ENCODE assay signal across 11 mouse cellular contexts in genomic region chr16:22622286-22622685, GRCm38 (mm10). TPM values are rescaled to one million over a fixed set of nuclear protein-coding genes. Genes with fewer than 3 reads are reported as not detected.
DNase-seq lines count a peak whose midpoint lies in the region; ATAC-seq lines count a peak whose summit lies in the region.
"Had no signal": no experiment of that assay in that cellular context is flagged by ENCODE, and none has a peak within 500 bp of the region (broad histone marks: within the 10 kb centered on the region; RNA-seq: fewer than 3 reads in every experiment).

No protein-coding gene starts in this region.

- ATAC-seq in forebrain, embryonic 16.5 days: no peak

- no peaks in the 10 kb centered on the region for H3K27me3 ChIP-seq in forebrain, embryonic 16.5 days (replicated peaks; ENCODE audit: control insufficient read depth, insufficient read depth, low read length)
- H3K27me3 ChIP-seq: megakaryocyte, embryonic 14.5 days had no signal

- H3K4me3 ChIP-seq in forebrain, embryonic 16.5 days (replicated peaks; ENCODE audit: low read length): no peak overlapping the region
- H3K4me3 ChIP-seq: left cerebral cortex, adult 2 months; megakaryocyte, embryonic 14.5 days had no signal

- intact Hi-C loops in left cerebral cortex, postnatal 14 days (cut with DNase I): no loop called here

- no peak overlapping the region for H3K9ac ChIP-seq in forebrain, embryonic 16.5 days (replicated peaks; ENCODE audit: low read depth, low read length)

- WGBS in forebrain, embryonic 16.5 days: 44% methylated on average over 9 of the region's 9 CpGs

- no peaks in the 10 kb centered on the region for H3K36me3 ChIP-seq in forebrain, embryonic 16.5 days (ENCODE audit: control insufficient read depth, insufficient read depth)

- no peaks in the 10 kb centered on the region for H3K4me1 ChIP-seq in forebrain, embryonic 16.5 days (replicated peaks; ENCODE audit: control insufficient read depth, insufficient read depth, low read length)

- peak; percentile 4 to 19 for DNase-seq in lung, adult 18-20 months
- no peak for DNase-seq in lung, postnatal 14 days
- DNase-seq in cerebellum, postnatal 25 days: peak; percentile 65 to 78
- DNase-seq in kidney, postnatal 14 days: peak; percentile 57
- peak; percentile 15 for DNase-seq in lung, postnatal 36 days
- no peak for DNase-seq in left cerebral cortex, postnatal 14 days (ENCODE audit: low spot score in 2 of 2)
- DNase-seq in adrenal gland, adult 2 months: no peak
- DNase-seq: thymus, postnatal 36 days had no signal

- H3K27ac ChIP-seq in forebrain, embryonic 16.5 days (ENCODE audit: low read length): no peak overlapping the region

- H3K9me3 ChIP-seq in forebrain, embryonic 16.5 days (ENCODE audit: control insufficient read depth, low read length): no peaks in the 10 kb centered on the region
- H3K9me3 ChIP-seq: megakaryocyte, embryonic 14.5 days had no signal

- H3K4me2 ChIP-seq in forebrain, embryonic 16.5 days (ENCODE audit: low read length): no peak overlapping the region

RNA-seq across cellular contexts. Expression of gene Dgkg, which starts 34.7 kb away (rescaled TPM):
- 10 to 100 TPM; 31.0 to 44.2 TPM for total RNA-seq in left cerebral cortex, postnatal 14 days (2021)
- 6.5 and 6.6 TPM in 2 replicates for polyA plus RNA-seq in forebrain, embryonic 16.5 days (2015; fragmentation: Nextera tagmentation; extraction: Ambion mirVana)
- 1 to 10 TPM; 2.2 to 3.8 TPM for total RNA-seq in adrenal gland, adult 2 months (2021)
- polyA plus RNA-seq in adrenal gland, adult 2 months (2012; rRNA removed): 0.19 and 0.45 TPM in 2 replicates

Comparison
In these comparisons a context has a peak if more than half of its experiments do, and no peak if none do; other contexts are left out.
1. DNase-seq: peak in lung, adult 18-20 months (2 of 2), cerebellum, postnatal 25 days (2 of 2), kidney, postnatal 14 days (single experiment) and lung, postnatal 36 days (single experiment); none in lung, postnatal 14 days (single experiment), left cerebral cortex, postnatal 14 days (0 of 2) and adrenal gland, adult 2 months (single experiment).
2. RNA of gene Dgkg, which starts 34.7 kb away (total RNA-seq): 31.0 to 44.2 TPM in left cerebral cortex, postnatal 14 days; 2.2 to 3.8 TPM in adrenal gland, adult 2 months; every median in the first group is over 4 times any median in the second.